In the genomic region with DNA sequence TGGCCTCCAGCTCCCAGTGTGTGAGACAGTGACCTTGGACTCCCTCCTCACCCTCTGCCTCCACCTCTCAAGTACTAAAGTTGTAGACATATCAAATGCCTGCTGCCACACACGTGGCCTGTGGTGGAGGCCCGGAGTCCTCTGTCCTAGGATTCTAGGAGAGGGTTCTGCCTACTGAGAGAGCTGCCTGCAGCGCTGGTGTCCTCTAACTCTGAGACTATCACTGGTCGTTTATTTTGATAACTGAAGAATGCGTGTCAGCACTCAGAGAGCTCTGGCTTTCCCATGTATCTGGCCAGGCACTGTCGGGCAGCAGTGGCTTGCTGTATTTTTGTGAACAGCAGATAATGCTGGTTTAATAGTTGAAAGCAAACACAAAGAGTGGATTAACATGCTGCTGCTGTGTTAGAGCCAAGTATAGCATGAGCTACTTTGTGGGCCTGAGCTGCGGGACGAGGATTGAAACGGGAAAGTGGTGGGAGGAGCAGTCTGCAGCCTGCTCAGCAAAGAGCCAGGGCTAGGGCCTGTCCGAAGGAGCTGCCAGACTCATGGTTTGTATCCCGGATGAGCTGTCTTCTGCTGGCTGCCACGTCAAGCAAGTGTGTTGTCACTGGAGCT, we compare ENCODE assay signal across 9 mouse cellular contexts. TPM values are rescaled to one million over a fixed set of nuclear protein-coding genes. Genes with fewer than 3 reads are reported as not detected.
DNase-seq lines count a peak whose midpoint lies in the region; ATAC-seq and TF ChIP-seq lines count a peak whose summit lies in the region.
"Had no signal": no experiment of that assay in that cellular context is flagged by ENCODE, and none has a peak within 500 bp of the region (broad histone marks: within the 10 kb centered on the region; RNA-seq: fewer than 3 reads in every experiment).

No protein-coding gene starts in this region.

- no peak overlapping the region for H3ac ChIP-seq in myocyte (ENCODE audit: control insufficient read depth, insufficient read length)

- H3K9ac ChIP-seq in lung, embryonic 16.5 days (ENCODE audit: low read length), result no peak overlapping the region
- H3K9ac ChIP-seq in intestine, embryonic 15.5 days, result no peak overlapping the region

- 0 out of 2 replicates have a peak, but pooled peaks cover 6% of the 10 kb centered on the region for H3K36me3 ChIP-seq in lung, embryonic 16.5 days (ENCODE audit: control insufficient read depth, insufficient read depth, low read length)
- no peaks in the 10 kb centered on the region for H3K36me3 ChIP-seq in intestine, embryonic 15.5 days
- H3K36me3 ChIP-seq in myocyte (ENCODE audit: control insufficient read depth, insufficient read depth), result peaks cover 9% of the 10 kb centered on the region

- peak; percentile 69 for ATAC-seq in lung, embryonic 16.5 days (ENCODE audit: low read depth)
- ATAC-seq in intestine, embryonic 15.5 days, result peak; percentile 39; the same call in 1 of the 2 replicates
- ATAC-seq in activated CD4-positive, CD25-positive, alpha-beta regulatory T cell, adult 4 months, result no peak
- ATAC-seq: Patski had no signal

- WGBS in lung, embryonic 16.5 days, result 16% methylated on average over 12 of the region's 12 CpGs
- WGBS in intestine, embryonic 15.5 days, result 24% methylated on average over 12 of the region's 12 CpGs

- H3K27ac ChIP-seq in lung, embryonic 16.5 days (ENCODE audit: low read length), result peak overlapping the region; percentile 72
- peak overlapping the region; percentile 65 for H3K27ac ChIP-seq in intestine, embryonic 15.5 days

- H3K4me3 ChIP-seq in lung, embryonic 16.5 days (ENCODE audit: low read length), result no peak overlapping the region
- H3K4me3 ChIP-seq in intestine, embryonic 15.5 days (replicated peaks), result no peak overlapping the region
- no peak overlapping the region for H3K4me3 ChIP-seq in myocyte

- TF ChIP-seq POLR2A in myocyte (IDR thresholded peaks at IDR 0.05; ENCODE audit: insufficient read length, low read depth), result no peak

- H3K4me1 ChIP-seq in lung, embryonic 16.5 days (replicated peaks; ENCODE audit: control insufficient read depth, insufficient read depth, low read length), result peaks cover 46% of the 10 kb centered on the region
- H3K4me1 ChIP-seq in intestine, embryonic 15.5 days (replicated peaks), result peaks cover 34% of the 10 kb centered on the region

- DNase-seq in lung, postnatal 14 days, result no peak
- DNase-seq in gastrocnemius, adult 18-20 months (ENCODE audit: low spot score), result peak; percentile 60
- DNase-seq in layer of hippocampus, postnatal 14 days (ENCODE audit: low spot score in 2 of 2), result no peak
- DNase-seq in layer of hippocampus, adult 8-10 months (ENCODE audit: low spot score in 2 of 2), result no peak

- H3K9me3 ChIP-seq in lung, embryonic 16.5 days (ENCODE audit: control insufficient read depth, low read length), result no peaks in the 10 kb centered on the region
- no peaks in the 10 kb centered on the region for H3K9me3 ChIP-seq in intestine, embryonic 15.5 days

- H3K27me3 ChIP-seq in lung, embryonic 16.5 days (ENCODE audit: control insufficient read depth, insufficient read depth, low read depth, low read length), result no peaks in the 10 kb centered on the region
- H3K27me3 ChIP-seq in intestine, embryonic 15.5 days (replicated peaks), result no peaks in the 10 kb centered on the region
- H3K27me3 ChIP-seq in myocyte (ENCODE audit: control insufficient read depth, insufficient read depth, insufficient read length), result no peaks in the 10 kb centered on the region
- H3K27me3 ChIP-seq: Patski had no signal

- peaks cover 66% of the 10 kb centered on the region for H3K79me2 ChIP-seq in myocyte (ENCODE audit: control insufficient read depth, insufficient read depth)

- no peak overlapping the region for H3K4me2 ChIP-seq in lung, embryonic 16.5 days (ENCODE audit: low read depth, low read length)
- H3K4me2 ChIP-seq in intestine, embryonic 15.5 days (replicated peaks), result no peak overlapping the region
- H3K4me2 ChIP-seq in myocyte (ENCODE audit: low read depth), result peak overlapping the region; percentile 49

TF ChIP-seq in myocyte, 11 proteins besides CTCF, POLR2A, EP300 and RAD21:
- TF ChIP-seq MAX (IDR thresholded peaks at IDR 0.05; ENCODE audit: low read depth), result no peak

RNA-seq across cellular contexts. Expression of a gene that starts 13.1 kb away (rescaled TPM):
- polyA plus RNA-seq in lung, embryonic 16.5 days (2015; fragmentation: Nextera tagmentation; extraction: Ambion mirVana), result 74.5 and 76.5 TPM in 2 replicates
- total RNA-seq in gastrocnemius, adult 18-20 months (2021), result 10 to 100 TPM; 52.1 to 53.3 TPM
- 30.4 and 30.7 TPM in 2 replicates for polyA plus RNA-seq in intestine, embryonic 15.5 days (2015; fragmentation: Nextera tagmentation; extraction: Ambion mirVana)
- polyA plus RNA-seq in myocyte (2012; fragmentation: generic; extraction: Trizol), result 84.8 TPM
- 100 to 1,000 TPM; 171 to 174 TPM for total RNA-seq in layer of hippocampus, postnatal 14 days (2021)
- polyA plus RNA-seq in activated CD4-positive, CD25-positive, alpha-beta regulatory T cell, adult 4 months (2017; shearing (Covaris generic)), result 10 to 100 TPM; 13.9 to 22.7 TPM
- total RNA-seq in layer of hippocampus, adult 8-10 months (2022), result 100 to 1,000 TPM; 221 to 238 (median 233) TPM
